Mouse (Mus musculus): ENCODE measurements around the gene Snrnp40.

GRCm38 (mm10) chr4:130389496-130389895 lies 29.6 kb downstream of the Snrnp40 start:
- no peak for TF ChIP-seq TAL1 (IDR thresholded peaks at IDR 0.05; ENCODE audit: low read length)
- no peak for TF ChIP-seq GATA1 (IDR thresholded peaks at IDR 0.05; ENCODE audit: low read length)

Measured in erythroblast, embryonic 14.5 days (primary cell).